Mouse (Mus musculus) ES-E14 (cell line): ENCODE data around the gene Strn4.

ENCODE experiments used
- CHD2 ChIP-seq: IDR thresholded peaks from 2 replicates; pipeline ENCODE4 v1.6.1; 2014; ENCODE audit warnings: mild to moderate bottlenecking, low read depth, low read length, inconsistent platforms
- HCFC1 ChIP-seq: IDR thresholded peaks from 2 replicates; pipeline ENCODE4 v1.6.1; 2012; ENCODE audit warnings: low read length, inconsistent platforms, borderline replicate concordance; ENCODE audit not compliant: insufficient read depth
- MAFK ChIP-seq: IDR thresholded peaks from 2 replicates; pipeline ENCODE4 v1.6.1; 2014; ENCODE audit warnings: mild to moderate bottlenecking, low read depth, low read length, inconsistent platforms; ENCODE audit not compliant: insufficient read depth
- ZC3H11A ChIP-seq: IDR thresholded peaks from 2 replicates; pipeline ENCODE4 v1.6.1; 2012; ENCODE audit warnings: low read depth, mild to moderate bottlenecking, inconsistent platforms, low read length, borderline replicate concordance
- ZNF384 ChIP-seq: IDR thresholded peaks from 2 replicates; pipeline ENCODE4 v1.6.1; 2012; ENCODE audit warnings: low read depth, low read length, inconsistent platforms

- TF ChIP-seq MAFK, result no peak
- no peak for TF ChIP-seq CHD2
- no peak for TF ChIP-seq HCFC1
- no peak for TF ChIP-seq ZNF384
- no peak for TF ChIP-seq ZC3H11A
These were observed 4.6 kb downstream of the Strn4 start for GRCm38 (mm10) chr7:16820271-16820763.
